Mouse (Mus musculus) erythroblast, embryonic 14.5 days (primary cell): ENCODE results near the gene Cyb5r2. TPM values are rescaled to one million over a fixed set of nuclear protein-coding genes. Genes with fewer than 3 reads are reported as not detected.

ENCODE experiments used
- H3K27me3 ChIP-seq: 2 replicates; pipeline ENCODE4 v1.6.1; 2012; ENCODE audit warnings: inconsistent platforms; ENCODE audit not compliant: control insufficient read depth
- H3K36me3 ChIP-seq: 2 replicates; pipeline ENCODE4 v1.6.1; 2012; ENCODE audit warnings: mild to moderate bottlenecking, inconsistent platforms; ENCODE audit not compliant: control insufficient read depth
- H3K4me1 ChIP-seq: 2 replicates; pipeline ENCODE4 v1.6.1; 2012; ENCODE audit warnings: inconsistent platforms; ENCODE audit not compliant: control insufficient read depth
- H3K4me3 ChIP-seq: replicated peaks from 2 replicates; pipeline ENCODE3; 2012; ENCODE audit warnings: moderate library complexity, mild to moderate bottlenecking, inconsistent platforms
- H3K9me3 ChIP-seq: 2 replicates; pipeline ENCODE4 v1.6.1; 2012; ENCODE audit warnings: low read length, inconsistent platforms, mixed read lengths; ENCODE audit not compliant: control insufficient read depth
- GATA1 ChIP-seq: IDR thresholded peaks from 2 replicates; pipeline ENCODE4 v1.6.1; 2012; ENCODE audit warnings: low read length, inconsistent platforms, mixed read lengths
- TAL1 ChIP-seq: IDR thresholded peaks from 3 replicates; pipeline ENCODE4 v1.6.1; 2012; ENCODE audit warnings: low read length, inconsistent platforms, mixed read lengths
- polyA plus RNA-seq: library from polyadenylated mRNA; stranded (reverse); fragments of >175 nt; gene quantifications from 2 replicates; pipeline ENCODE4 v1.2.3, GENCODE M21; 2012

Gene Cyb5r2
- polyA plus RNA-seq, 1 experiment, result not detected

- peaks cover 5% of the 10 kb centered on the region for H3K27me3 ChIP-seq
- H3K4me3 ChIP-seq, result no peak overlapping the region
- H3K36me3 ChIP-seq, result no peaks in the 10 kb centered on the region
- no peaks in the 10 kb centered on the region for H3K4me1 ChIP-seq
- no peak for TF ChIP-seq TAL1
- no peak for TF ChIP-seq GATA1
- H3K9me3 ChIP-seq, result no peaks in the 10 kb centered on the region
Measured at GRCm38 (mm10) chr7:107755905-107756304, 1.9 kb downstream of the Cyb5r2 start.

- Histone ChIP-seq H3K4me1 (no peaks in the 10 kb centered on the region), H3K27me3 (no peaks in the 10 kb centered on the region), H3K9me3 (no peaks in the 10 kb centered on the region), H3K4me3 (no peak overlapping the region), H3K36me3 (no peaks in the 10 kb centered on the region)
- TF ChIP-seq GATA1 (no peak), TAL1 (no peak)
Measured at GRCm38 (mm10) chr7:107752031-107752520, 5.8 kb downstream of the Cyb5r2 start.

GRCm38 (mm10) chr7:107749721-107750120 is 8.1 kb downstream of the Cyb5r2 start:
- no peaks in the 10 kb centered on the region for H3K27me3 ChIP-seq
- H3K4me1 ChIP-seq, result no peaks in the 10 kb centered on the region
- H3K36me3 ChIP-seq, result no peaks in the 10 kb centered on the region; the same call in 1 of the 2 replicates
- H3K4me3 ChIP-seq, result no peak overlapping the region
- no peaks in the 10 kb centered on the region for H3K9me3 ChIP-seq
- TF ChIP-seq GATA1 (no peak), TAL1 (no peak)

- no peaks in the 10 kb centered on the region for H3K4me1 ChIP-seq
- H3K9me3 ChIP-seq, result no peaks in the 10 kb centered on the region
- TF ChIP-seq GATA1 (no peak), TAL1 (no peak)
- H3K27me3 ChIP-seq, result no peaks in the 10 kb centered on the region
- H3K4me3 ChIP-seq, result no peak overlapping the region
- no peaks in the 10 kb centered on the region; the same call in 1 of the 2 replicates for H3K36me3 ChIP-seq
Measured at GRCm38 (mm10) chr7:107749270-107749669, 8.6 kb downstream of the Cyb5r2 start.

GRCm38 (mm10) chr7:107747954-107748353 is 9.9 kb downstream of the Cyb5r2 start:
- Histone ChIP-seq H3K27me3 (no peaks in the 10 kb centered on the region), H3K4me1 (no peaks in the 10 kb centered on the region), H3K4me3 (no peak overlapping the region), H3K36me3 (no peaks in the 10 kb centered on the region; the same call in 1 of the 2 replicates), H3K9me3 (no peaks in the 10 kb centered on the region)
- no peak for TF ChIP-seq GATA1
- TF ChIP-seq TAL1, result no peak

GRCm38 (mm10) chr7:107747476-107747875 is 10.4 kb downstream of the Cyb5r2 start:
- Histone ChIP-seq H3K9me3 (no peaks in the 10 kb centered on the region), H3K36me3 (no peaks in the 10 kb centered on the region; the same call in 1 of the 2 replicates), H3K4me3 (no peak overlapping the region), H3K4me1 (no peaks in the 10 kb centered on the region), H3K27me3 (no peaks in the 10 kb centered on the region)
- TF ChIP-seq GATA1 (no peak), TAL1 (no peak)

GRCm38 (mm10) chr7:107746036-107746435 is 11.8 kb downstream of the Cyb5r2 start:
- Histone ChIP-seq H3K27me3 (no peaks in the 10 kb centered on the region), H3K9me3 (no peaks in the 10 kb centered on the region), H3K4me1 (no peaks in the 10 kb centered on the region), H3K36me3 (no peaks in the 10 kb centered on the region; the same call in 1 of the 2 replicates), H3K4me3 (no peak overlapping the region)
- TF ChIP-seq TAL1, result no peak

- Histone ChIP-seq H3K36me3 (no peaks in the 10 kb centered on the region; the same call in 1 of the 2 replicates), H3K4me3 (no peak overlapping the region), H3K27me3 (no peaks in the 10 kb centered on the region), H3K9me3 (no peaks in the 10 kb centered on the region), H3K4me1 (no peaks in the 10 kb centered on the region)
- no peak for TF ChIP-seq GATA1
- TF ChIP-seq TAL1, result no peak
Measured at GRCm38 (mm10) chr7:107745111-107745510, 12.7 kb downstream of the Cyb5r2 start.

- TF ChIP-seq GATA1, result no peak
- TF ChIP-seq TAL1, result no peak
- H3K9me3 ChIP-seq, result no peaks in the 10 kb centered on the region
- no peaks in the 10 kb centered on the region for H3K4me1 ChIP-seq
- no peaks in the 10 kb centered on the region; the same call in 1 of the 2 replicates for H3K36me3 ChIP-seq
- H3K4me3 ChIP-seq, result no peak overlapping the region
- H3K27me3 ChIP-seq, result no peaks in the 10 kb centered on the region
Measured at GRCm38 (mm10) chr7:107744454-107744853, 13.4 kb downstream of the Cyb5r2 start.

GRCm38 (mm10) chr7:107742963-107743465 is 14.8 kb downstream of the Cyb5r2 start:
- Histone ChIP-seq H3K4me3 (no peak overlapping the region), H3K9me3 (no peaks in the 10 kb centered on the region), H3K36me3 (no peaks in the 10 kb centered on the region; the same call in 1 of the 2 replicates), H3K4me1 (no peaks in the 10 kb centered on the region), H3K27me3 (no peaks in the 10 kb centered on the region)
- TF ChIP-seq GATA1 (no peak), TAL1 (no peak)
